Mouse (Mus musculus) kidney, postnatal 0 days (tissue): ENCODE measurements around the gene Dock4. TPM values are rescaled to one million over a fixed set of nuclear protein-coding genes. Genes with fewer than 3 reads are reported as not detected.
A peak's percentile ranks its signal among the peaks of the same experiment; 100 is the strongest.

Experiments
- ATAC-seq: fragments of 200-750 bp; cut with Nextera tagmentation; replicated peaks from 2 replicates; pipeline ENCODE4 v1.8.0; 2017; ENCODE audit warnings: low read depth, moderate number of reproducible peaks, moderate TSS enrichment, moderate library complexity; ENCODE audit not compliant: low FRiP score
- DNase-seq: peaks from one replicate; pipeline ENCODE4 v3.0.0-alpha.2; 2016; ENCODE audit warnings: low spot score
- H3K27ac ChIP-seq: fragments of 300-500 bp; sonication (generic); 2 replicates; pipeline ENCODE4 v1.5.1; 2014; ENCODE audit warnings: mild to moderate bottlenecking
- H3K27me3 ChIP-seq: fragments of 300-500 bp; sonication (generic); 2 replicates; pipeline ENCODE4 v1.6.1; 2014; ENCODE audit warnings: low read length, mixed read lengths; ENCODE audit not compliant: insufficient read depth
- H3K36me3 ChIP-seq: fragments of 300-500 bp; sonication (generic); 2 replicates; pipeline ENCODE4 v1.6.1; 2014; ENCODE audit warnings: low read length, mixed read lengths; ENCODE audit not compliant: insufficient read depth
- H3K4me1 ChIP-seq: fragments of 300-500 bp; sonication (generic); replicated peaks from 2 replicates; pipeline ENCODE4 v1.6.1; 2014; ENCODE audit warnings: antibody characterized with exemption, low read length, mixed read lengths; ENCODE audit not compliant: insufficient read depth
- H3K4me2 ChIP-seq: fragments of 300-500 bp; sonication (generic); 2 replicates; pipeline ENCODE4 v1.6.1; 2014; ENCODE audit warnings: mild to moderate bottlenecking, low read length, moderate library complexity, mixed read lengths
- H3K4me3 ChIP-seq: fragments of 300-500 bp; sonication (generic); replicated peaks from 2 replicates; pipeline ENCODE4 v1.5.1; 2014; ENCODE audit warnings: low read depth, low read length
- H3K9ac ChIP-seq: fragments of 300-500 bp; sonication (generic); 2 replicates; pipeline ENCODE4 v1.6.1; 2014; ENCODE audit warnings: low read depth, low read length
- H3K9me3 ChIP-seq: fragments of 300-500 bp; sonication (generic); replicated peaks from 2 replicates; pipeline ENCODE4 v1.6.1; 2016; ENCODE audit warnings: low read length, inconsistent platforms, mixed read lengths
- CTCF ChIP-seq: IDR thresholded peaks from 2 replicates; pipeline ENCODE4 v1.5.1; 2016; ENCODE audit warnings: antibody characterized with exemption, low read depth, mild to moderate bottlenecking, moderate library complexity
- WGBS: fragments of 180-500 bp; shearing (Covaris S2); extraction: QIAGEN DNeasy Blood & Tissue Kit; methylation state at CpG from one replicate; pipeline ENCODE4 v1.1.7; 2014; 5-methylcytosine and 5-hydroxymethylcytosine counted together
- polyA plus RNA-seq: library from polyadenylated mRNA; unstranded; fragments of >200 nt; fragmentation: Nextera tagmentation; extraction: Ambion mirVana; gene quantifications from 2 replicates; pipeline ENCODE4 v1.2.1, GENCODE M21; 2015

The Dock4 gene
- polyA plus RNA-seq, 1 experiment from 2014 or later: 7.0 TPM

- Histone ChIP-seq H3K27me3 (no peaks in the 10 kb centered on the region), H3K27ac (no peak overlapping the region), H3K4me2 (no peak overlapping the region), H3K36me3 (no peaks in the 10 kb centered on the region), H3K4me3 (no peak overlapping the region), H3K9ac (no peak overlapping the region), H3K4me1 (peaks cover 6% of the 10 kb centered on the region; the same call in 1 of the 2 replicates), H3K9me3 (no peaks in the 10 kb centered on the region)
- DNase-seq (no peak), ATAC-seq (no peak)
- TF ChIP-seq CTCF: no peak
- 67% methylated on average over 11 of the region's 11 CpGs for WGBS
Measured at GRCm38 (mm10) chr12:40496387-40496786, 50.6 kb downstream of the Dock4 start.

DNA sequence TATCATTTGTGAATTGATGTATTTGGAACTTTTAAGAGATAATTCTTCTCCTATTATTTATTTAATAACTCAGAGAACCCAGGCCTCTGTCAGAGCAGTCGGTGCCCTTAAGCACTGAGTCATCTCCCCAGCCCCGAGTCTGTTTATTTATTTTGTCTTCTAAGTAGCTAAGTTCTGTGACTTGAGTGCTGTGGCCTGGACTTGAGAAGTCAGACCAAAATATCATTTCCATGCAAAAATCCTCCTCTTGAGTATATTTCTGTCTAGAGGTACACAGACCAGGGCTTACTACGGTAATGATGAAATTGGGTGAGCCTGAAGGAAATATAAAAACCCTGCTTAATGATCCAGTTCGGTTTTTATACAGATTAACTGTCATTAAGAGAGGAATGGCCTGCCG lies 52.1 kb downstream of the Dock4 start:
- no peak for TF ChIP-seq CTCF
- H3K4me1 ChIP-seq: peaks cover 6% of the 10 kb centered on the region; the same call in 1 of the 2 replicates
- 32% methylated on average over 5 of the region's 5 CpGs for WGBS
- H3K4me3 ChIP-seq: no peak overlapping the region
- DNase-seq: no peak
- no peak overlapping the region for H3K27ac ChIP-seq
- H3K9ac ChIP-seq: no peak overlapping the region
- no peak overlapping the region for H3K4me2 ChIP-seq
- H3K36me3 ChIP-seq: no peaks in the 10 kb centered on the region
- no peak for ATAC-seq
- H3K27me3 ChIP-seq: no peaks in the 10 kb centered on the region
- no peaks in the 10 kb centered on the region for H3K9me3 ChIP-seq

DNA sequence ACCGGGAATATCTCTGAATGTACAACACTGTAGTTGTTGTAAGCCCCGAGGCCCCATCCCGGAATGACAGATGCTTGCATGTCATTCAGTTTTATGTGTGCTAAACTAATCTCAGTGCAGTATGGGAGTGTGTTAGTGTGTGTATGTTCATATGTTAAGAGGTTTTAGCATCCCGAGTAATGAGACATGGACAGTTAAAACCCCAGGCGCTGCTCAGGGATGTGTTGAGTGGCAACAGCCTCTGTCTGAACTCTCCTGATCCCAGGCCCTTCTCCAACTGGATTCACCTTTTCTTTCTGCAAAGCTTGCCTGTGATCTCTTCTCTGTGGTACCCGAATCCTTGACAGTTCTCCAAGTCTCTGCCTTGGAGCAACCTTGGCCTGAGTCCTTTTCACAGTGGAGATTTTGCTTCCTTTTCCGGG lies 52.5 kb downstream of the Dock4 start:
- H3K27ac ChIP-seq: no peak overlapping the region
- WGBS: 67% methylated on average over 7 of the region's 7 CpGs
- H3K4me1 ChIP-seq: peaks cover 6% of the 10 kb centered on the region; the same call in 1 of the 2 replicates
- H3K36me3 ChIP-seq: no peaks in the 10 kb centered on the region
- TF ChIP-seq CTCF: no peak
- no peak for ATAC-seq
- no peak overlapping the region for H3K4me2 ChIP-seq
- no peaks in the 10 kb centered on the region for H3K9me3 ChIP-seq
- H3K27me3 ChIP-seq: no peaks in the 10 kb centered on the region
- H3K4me3 ChIP-seq: no peak overlapping the region
- no peak for DNase-seq
- H3K9ac ChIP-seq: no peak overlapping the region

DNA sequence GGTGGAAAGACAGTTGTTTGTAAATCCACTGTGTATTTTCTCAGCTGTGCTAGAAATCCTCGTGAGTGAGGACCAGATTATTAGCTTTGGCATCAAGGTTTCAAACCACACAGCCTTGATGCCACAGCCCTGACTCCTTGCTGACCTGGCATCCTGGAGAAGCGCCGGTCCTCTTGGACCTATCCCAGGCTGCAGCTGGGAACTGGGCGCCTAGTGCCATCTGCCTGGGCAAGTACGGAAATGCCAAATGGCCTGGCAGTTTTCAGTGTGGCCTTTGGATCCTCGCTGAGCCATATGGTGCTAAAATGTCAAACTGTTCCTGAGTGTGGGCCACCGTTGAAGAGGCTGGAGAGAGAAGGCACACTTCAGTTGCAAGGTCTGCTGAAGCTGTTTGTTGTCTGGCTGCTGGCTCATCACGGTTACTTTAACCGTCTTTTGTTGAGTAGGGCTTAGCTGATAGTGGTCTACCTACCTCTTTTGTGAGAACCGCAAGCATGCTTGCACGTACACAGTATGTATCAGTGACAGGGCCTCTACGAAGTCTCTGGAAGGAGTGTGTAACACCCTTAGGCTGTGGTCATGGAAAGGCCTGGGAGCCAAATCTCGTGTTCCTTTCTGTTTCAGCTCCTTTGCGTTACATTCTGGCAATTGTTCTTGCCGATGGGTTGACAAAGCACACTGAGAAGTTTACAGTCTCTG lies 53.3 kb downstream of the Dock4 start:
- Histone ChIP-seq H3K36me3 (no peaks in the 10 kb centered on the region), H3K9ac (no peak overlapping the region; the same call in 1 of the 2 replicates), H3K4me1 (peaks cover 6% of the 10 kb centered on the region; the same call in 1 of the 2 replicates), H3K27ac (no peak overlapping the region), H3K27me3 (no peaks in the 10 kb centered on the region), H3K9me3 (no peaks in the 10 kb centered on the region), H3K4me2 (no peak overlapping the region), H3K4me3 (no peak overlapping the region)
- WGBS: 58% methylated on average over 15 of the region's 15 CpGs
- DNase-seq: no peak
- no peak for ATAC-seq
- no peak for TF ChIP-seq CTCF

- Histone ChIP-seq H3K27ac (no peak overlapping the region), H3K9me3 (no peaks in the 10 kb centered on the region), H3K4me2 (no peak overlapping the region), H3K9ac (no peak overlapping the region; the same call in 1 of the 2 replicates), H3K27me3 (no peaks in the 10 kb centered on the region), H3K4me1 (peaks cover 6% of the 10 kb centered on the region; the same call in 1 of the 2 replicates), H3K4me3 (no peak overlapping the region), H3K36me3 (no peaks in the 10 kb centered on the region)
- ATAC-seq (no peak; the same call in 1 of the 2 replicates), DNase-seq (peak; percentile 64)
- no peak for TF ChIP-seq CTCF
- WGBS: 55% methylated on average over 5 of the region's 5 CpGs
Measured at GRCm38 (mm10) chr12:40499627-40500329, 54.0 kb downstream of the Dock4 start.

DNA sequence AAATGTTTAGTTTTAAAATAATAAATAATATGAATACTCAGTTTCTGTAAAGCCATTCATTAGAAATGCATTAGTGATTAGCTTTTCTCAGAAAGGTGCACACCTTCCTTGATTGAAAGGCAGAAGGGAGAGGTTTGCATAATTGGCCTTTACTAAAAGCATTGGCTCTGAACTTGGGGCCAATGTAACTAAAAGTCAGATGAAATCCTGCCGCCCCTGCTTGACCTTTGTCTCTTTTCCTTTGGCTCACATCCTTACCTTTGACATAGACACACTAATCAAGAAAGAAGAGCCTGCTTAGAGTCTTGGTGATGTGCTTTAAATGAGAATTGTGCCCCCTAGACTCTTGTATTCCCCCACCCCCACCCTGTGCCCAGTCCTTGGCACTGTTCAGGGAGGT lies 55.4 kb downstream of the Dock4 start:
- no peaks in the 10 kb centered on the region for H3K36me3 ChIP-seq
- no peak for ATAC-seq
- H3K4me3 ChIP-seq: no peak overlapping the region
- H3K27ac ChIP-seq: no peak overlapping the region
- no peak for TF ChIP-seq CTCF
- no peak overlapping the region for H3K9ac ChIP-seq
- no peaks in the 10 kb centered on the region for H3K27me3 ChIP-seq
- peaks cover 6% of the 10 kb centered on the region; the same call in 1 of the 2 replicates for H3K4me1 ChIP-seq
- H3K9me3 ChIP-seq: no peaks in the 10 kb centered on the region
- DNase-seq: no peak
- H3K4me2 ChIP-seq: no peak overlapping the region
- WGBS: 83% methylated on average over 1 of the region's 1 CpGs
